Mouse (Mus musculus): ENCODE data around the gene Lamtor1. TPM values are rescaled to one million over a fixed set of nuclear protein-coding genes. Genes with fewer than 3 reads are reported as not detected.

Lamtor1 gene
- polyA plus RNA-seq, 1 experiment, result 235 TPM

DNA sequence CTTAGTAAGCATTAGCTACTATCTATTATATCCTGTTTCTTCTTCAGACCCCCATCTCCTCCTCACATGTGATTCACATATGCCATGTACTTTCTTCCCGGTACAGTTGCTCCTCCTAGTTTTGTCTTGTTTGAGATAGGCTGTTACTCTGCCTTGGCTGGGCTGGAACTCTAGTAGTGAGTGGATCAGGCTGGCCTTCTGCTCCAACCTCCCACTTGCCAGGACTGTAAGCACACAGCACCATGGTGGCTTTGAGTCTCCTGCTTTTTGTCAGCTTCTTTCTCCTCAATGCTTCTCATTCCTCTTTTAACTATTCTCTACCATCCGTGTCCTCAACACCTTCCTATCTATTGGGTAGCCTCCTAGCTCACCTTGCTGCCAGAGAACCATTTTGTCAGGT is 63.0 kb downstream of the Lamtor1 start:
- 90% methylated on average over 2 of the region's 2 CpGs for WGBS
- Histone ChIP-seq H3K27ac (ENCODE audit: control insufficient read depth, insufficient read depth, low read length) (no peak overlapping the region), H3K4me1 (replicated peaks; ENCODE audit: control insufficient read depth, insufficient read depth, low read length) (peaks cover 20% of the 10 kb centered on the region), H3K27me3 (ENCODE audit: control insufficient read depth, insufficient read depth, low read length) (no peaks in the 10 kb centered on the region), H3K4me3 (ENCODE audit: control insufficient read depth, insufficient read depth, low read length) (no peak overlapping the region), H3K36me3 (ENCODE audit: control insufficient read depth, insufficient read depth, low read length) (no peaks in the 10 kb centered on the region)
- TF ChIP-seq POLR2A (IDR thresholded peaks at IDR 0.05; ENCODE audit: control insufficient read depth, extremely low read depth, insufficient read depth, low read length, poor library complexity), result no peak
- DNase-seq, result no peak

GRCm38 (mm10) chr7:101969694-101970428 is 64.2 kb downstream of the Lamtor1 start:
- Histone ChIP-seq H3K27me3 (ENCODE audit: control insufficient read depth, insufficient read depth, low read length) (no peaks in the 10 kb centered on the region), H3K27ac (ENCODE audit: control insufficient read depth, insufficient read depth, low read length) (peak overlapping the region; percentile 95), H3K36me3 (ENCODE audit: control insufficient read depth, insufficient read depth, low read length) (no peaks in the 10 kb centered on the region), H3K4me1 (replicated peaks; ENCODE audit: control insufficient read depth, insufficient read depth, low read length) (peaks cover 24% of the 10 kb centered on the region), H3K4me3 (ENCODE audit: control insufficient read depth, insufficient read depth, low read length) (peak overlapping the region; percentile 71)
- under 1% methylated on average over 53 of the region's 53 CpGs for WGBS
- peak; percentile 85 for DNase-seq
- TF ChIP-seq CTCF (IDR thresholded peaks at IDR 0.05; ENCODE audit: borderline replicate concordance, control insufficient read depth, extremely low read depth, insufficient read depth, low read length, poor library complexity) (no peak), POLR2A (IDR thresholded peaks at IDR 0.05; ENCODE audit: control insufficient read depth, extremely low read depth, insufficient read depth, low read length, poor library complexity) (peak; percentile 73)

DNA sequence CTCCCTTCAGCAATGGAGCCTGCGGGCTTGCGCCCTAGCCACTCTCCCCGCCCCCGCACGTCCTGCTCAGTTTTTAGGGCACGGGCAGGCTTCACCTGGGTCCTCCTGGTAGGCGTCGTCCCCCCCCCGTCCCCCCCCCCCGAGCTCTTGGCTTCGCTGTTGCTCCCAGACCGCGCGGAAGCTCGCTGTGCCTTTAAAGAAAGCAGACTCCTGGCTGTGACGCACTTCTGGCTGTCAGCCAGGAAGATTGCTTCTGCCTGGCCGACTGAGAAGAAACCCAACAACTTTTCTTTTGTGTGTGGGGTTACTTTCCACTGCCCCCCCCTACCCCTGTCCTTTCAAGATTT is 64.7 kb downstream of the Lamtor1 start:
- WGBS, result 1% methylated on average over 17 of the region's 17 CpGs
- Histone ChIP-seq H3K4me3 (ENCODE audit: control insufficient read depth, insufficient read depth, low read length) (peak overlapping the region; percentile 71), H3K27me3 (ENCODE audit: control insufficient read depth, insufficient read depth, low read length) (no peaks in the 10 kb centered on the region), H3K4me1 (replicated peaks; ENCODE audit: control insufficient read depth, insufficient read depth, low read length) (peaks cover 26% of the 10 kb centered on the region), H3K27ac (ENCODE audit: control insufficient read depth, insufficient read depth, low read length) (peak overlapping the region; percentile 95), H3K36me3 (ENCODE audit: control insufficient read depth, insufficient read depth, low read length) (no peaks in the 10 kb centered on the region)
- TF ChIP-seq CTCF (IDR thresholded peaks at IDR 0.05; ENCODE audit: borderline replicate concordance, control insufficient read depth, extremely low read depth, insufficient read depth, low read length, poor library complexity) (no peak), POLR2A (IDR thresholded peaks at IDR 0.05; ENCODE audit: control insufficient read depth, extremely low read depth, insufficient read depth, low read length, poor library complexity) (no peak)
- DNase-seq, result no peak

GRCm38 (mm10) chr7:101970821-101971461 is 65.2 kb downstream of the Lamtor1 start:
- H3K4me3 ChIP-seq (ENCODE audit: control insufficient read depth, insufficient read depth, low read length), result peak overlapping the region; percentile 71
- DNase-seq, result peak; percentile 63
- H3K36me3 ChIP-seq (ENCODE audit: control insufficient read depth, insufficient read depth, low read length), result no peaks in the 10 kb centered on the region
- no peaks in the 10 kb centered on the region for H3K27me3 ChIP-seq (ENCODE audit: control insufficient read depth, insufficient read depth, low read length)
- H3K27ac ChIP-seq (ENCODE audit: control insufficient read depth, insufficient read depth, low read length), result peak overlapping the region; percentile 95
- WGBS, result 2% methylated on average over 19 of the region's 19 CpGs
- no peak for TF ChIP-seq CTCF (IDR thresholded peaks at IDR 0.05; ENCODE audit: borderline replicate concordance, control insufficient read depth, extremely low read depth, insufficient read depth, low read length, poor library complexity)
- TF ChIP-seq POLR2A (IDR thresholded peaks at IDR 0.05; ENCODE audit: control insufficient read depth, extremely low read depth, insufficient read depth, low read length, poor library complexity), result no peak
- peaks cover 26% of the 10 kb centered on the region for H3K4me1 ChIP-seq (replicated peaks; ENCODE audit: control insufficient read depth, insufficient read depth, low read length)

- H3K27me3 ChIP-seq (ENCODE audit: control insufficient read depth, insufficient read depth, low read length), result no peaks in the 10 kb centered on the region
- WGBS, result 23% methylated on average over 2 of the region's 2 CpGs
- peak overlapping the region; percentile 95; the same call in 1 of the 2 replicates for H3K27ac ChIP-seq (ENCODE audit: control insufficient read depth, insufficient read depth, low read length)
- TF ChIP-seq CTCF (IDR thresholded peaks at IDR 0.05; ENCODE audit: borderline replicate concordance, control insufficient read depth, extremely low read depth, insufficient read depth, low read length, poor library complexity), result no peak
- TF ChIP-seq POLR2A (IDR thresholded peaks at IDR 0.05; ENCODE audit: control insufficient read depth, extremely low read depth, insufficient read depth, low read length, poor library complexity), result no peak
- H3K36me3 ChIP-seq (ENCODE audit: control insufficient read depth, insufficient read depth, low read length), result no peaks in the 10 kb centered on the region
- H3K4me3 ChIP-seq (ENCODE audit: control insufficient read depth, insufficient read depth, low read length), result no peak overlapping the region
- peaks cover 26% of the 10 kb centered on the region for H3K4me1 ChIP-seq (replicated peaks; ENCODE audit: control insufficient read depth, insufficient read depth, low read length)
- no peak for DNase-seq
These were observed 66.0 kb downstream of the Lamtor1 start for GRCm38 (mm10) chr7:101971721-101972120.

GRCm38 (mm10) chr7:101973730-101974129 is 68.0 kb downstream of the Lamtor1 start:
- WGBS, result 14% methylated on average over 3 of the region's 3 CpGs
- H3K27ac ChIP-seq (ENCODE audit: control insufficient read depth, insufficient read depth, low read length), result 0 out of 2 replicates have a peak overlapping the region, but pooled peaks have one; percentile 5
- no peak for TF ChIP-seq POLR2A (IDR thresholded peaks at IDR 0.05; ENCODE audit: control insufficient read depth, extremely low read depth, insufficient read depth, low read length, poor library complexity)
- no peak for TF ChIP-seq CTCF (IDR thresholded peaks at IDR 0.05; ENCODE audit: borderline replicate concordance, control insufficient read depth, extremely low read depth, insufficient read depth, low read length, poor library complexity)
- peaks cover 9% of the 10 kb centered on the region; the same call in 1 of the 2 replicates for H3K36me3 ChIP-seq (ENCODE audit: control insufficient read depth, insufficient read depth, low read length)
- no peak for DNase-seq
- no peak overlapping the region for H3K4me3 ChIP-seq (ENCODE audit: control insufficient read depth, insufficient read depth, low read length)
- no peaks in the 10 kb centered on the region for H3K27me3 ChIP-seq (ENCODE audit: control insufficient read depth, insufficient read depth, low read length)
- peaks cover 26% of the 10 kb centered on the region for H3K4me1 ChIP-seq (replicated peaks; ENCODE audit: control insufficient read depth, insufficient read depth, low read length)
